Mouse (Mus musculus): ENCODE data around the gene Nat8f6. TPM values are rescaled to one million over a fixed set of nuclear protein-coding genes. Genes with fewer than 3 reads are reported as not detected.
"Not testable (repeated sequence)": the region's sequence is repeated elsewhere in the genome, so short reads cannot be mapped to it uniquely, and the experiment has no call there.

The Nat8f6 gene
- total RNA-seq, 2 experiments from 2014 or later, result 0.28 to 0.45 TPM

GRCm38 (mm10) chr6:85836827-85837226 is 16.1 kb upstream of the Nat8f6 start:
- DNase-seq (ENCODE audit: low spot score in 2 of 2), result peak; percentile 30 to 64

DNA sequence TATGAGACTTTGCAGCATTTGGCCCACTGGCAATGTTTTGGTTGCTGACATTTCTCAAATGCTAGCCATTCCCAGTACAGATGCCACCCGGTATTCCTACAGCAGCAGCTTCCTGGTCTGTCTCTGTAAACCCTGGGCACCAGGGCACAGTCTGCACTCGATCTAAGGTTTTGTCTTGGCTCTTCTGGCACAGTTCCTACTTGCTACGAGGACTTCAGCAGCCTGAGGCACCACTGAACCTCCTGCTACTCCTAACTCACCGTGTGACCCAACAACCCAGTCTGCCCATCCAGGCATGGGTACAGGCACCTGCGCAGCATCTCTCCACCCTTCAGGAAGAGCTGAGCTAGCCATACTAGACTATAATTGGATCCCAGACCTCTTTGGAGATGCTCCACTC is 15.3 kb upstream of the Nat8f6 start:
- not testable (repeated sequence) for DNase-seq (ENCODE audit: low spot score in 2 of 2)

DNA sequence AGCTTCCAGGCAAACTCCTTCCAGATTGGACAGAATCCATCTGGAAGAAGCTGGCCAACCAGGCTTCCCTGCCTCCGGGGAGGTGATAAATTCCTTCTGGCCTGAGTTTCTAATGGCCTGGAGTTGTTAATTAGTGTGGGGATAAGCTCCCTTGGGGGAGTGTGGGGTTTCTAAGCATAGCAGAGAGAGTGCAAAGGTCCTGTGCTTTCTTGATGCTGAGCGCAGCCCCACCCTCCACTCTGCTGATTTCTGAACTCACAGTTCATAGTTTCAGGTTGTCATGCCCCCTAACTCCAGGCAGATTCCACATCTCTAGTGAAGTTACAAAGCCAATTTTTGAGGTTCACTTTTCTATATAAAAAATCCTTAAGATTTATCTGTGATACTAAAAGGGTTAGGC is 14.3 kb upstream of the Nat8f6 start:
- DNase-seq (ENCODE audit: low spot score in 2 of 2), result not testable (repeated sequence)

DNA sequence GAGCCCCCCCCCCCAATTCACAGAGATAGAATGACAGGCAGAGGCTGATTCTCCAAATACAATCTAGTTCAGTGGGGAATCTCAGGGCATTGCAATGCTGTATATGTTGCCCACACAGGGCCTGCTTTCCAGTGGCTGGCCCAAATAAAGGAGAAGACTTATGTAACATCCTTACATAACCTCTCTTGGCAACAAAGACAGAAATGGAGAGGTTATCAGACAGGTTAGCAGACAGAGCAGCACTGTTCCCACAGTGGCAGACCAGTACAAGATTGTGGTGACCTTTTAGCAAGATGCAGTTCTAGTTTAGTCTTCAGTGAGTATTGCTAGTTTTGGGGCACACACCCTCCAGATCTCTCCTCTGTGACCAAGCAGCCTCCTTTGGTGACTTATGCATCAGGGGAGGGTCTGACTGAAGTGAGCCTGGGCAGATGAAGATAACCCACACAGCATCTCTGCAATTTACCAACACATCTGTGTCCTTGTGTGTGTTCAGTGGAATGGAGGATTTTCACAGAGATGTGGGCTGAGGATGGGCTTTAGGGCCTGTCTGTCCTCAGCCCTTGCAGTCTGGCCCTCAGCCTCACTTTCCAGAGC is 13.8 kb upstream of the Nat8f6 start:
- not testable (repeated sequence) for DNase-seq (ENCODE audit: low spot score in 2 of 2)

DNA sequence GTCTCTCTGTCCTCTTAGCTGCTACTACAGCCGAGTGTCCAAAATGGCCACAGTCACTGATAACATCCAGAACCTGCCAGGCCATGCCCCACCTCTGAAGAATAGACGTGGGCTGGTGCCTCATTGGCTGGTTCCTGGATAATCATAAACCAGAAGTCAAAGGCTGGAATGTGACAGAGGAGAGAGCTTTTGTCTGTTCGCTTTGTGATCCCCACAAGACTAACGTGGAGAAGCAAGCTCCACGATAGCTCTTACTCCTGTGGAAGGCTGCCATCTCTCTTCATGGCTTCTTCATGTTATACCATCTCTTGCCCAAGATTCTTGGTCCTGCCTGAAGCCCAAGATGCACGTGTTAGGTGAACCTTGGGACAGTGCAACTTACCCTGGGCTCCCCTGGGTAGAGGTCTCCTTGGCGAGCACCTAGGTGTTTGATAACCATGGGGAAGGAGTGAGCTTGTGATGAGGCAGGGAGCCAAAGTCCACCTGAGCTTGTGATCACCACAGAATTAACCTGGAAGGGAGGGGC is 11.1 kb upstream of the Nat8f6 start, which contains the start of gene Nat8:
Gene Nat8, minus strand, starts transcription at position 287 of the 526 bp plus-strand sequence.
- no peak for DNase-seq (ENCODE audit: low spot score in 2 of 2)

- no peak for DNase-seq (ENCODE audit: low spot score in 2 of 2)
These were observed 8.7 kb upstream of the Nat8f6 start for GRCm38 (mm10) chr6:85829462-85829861.

DNA sequence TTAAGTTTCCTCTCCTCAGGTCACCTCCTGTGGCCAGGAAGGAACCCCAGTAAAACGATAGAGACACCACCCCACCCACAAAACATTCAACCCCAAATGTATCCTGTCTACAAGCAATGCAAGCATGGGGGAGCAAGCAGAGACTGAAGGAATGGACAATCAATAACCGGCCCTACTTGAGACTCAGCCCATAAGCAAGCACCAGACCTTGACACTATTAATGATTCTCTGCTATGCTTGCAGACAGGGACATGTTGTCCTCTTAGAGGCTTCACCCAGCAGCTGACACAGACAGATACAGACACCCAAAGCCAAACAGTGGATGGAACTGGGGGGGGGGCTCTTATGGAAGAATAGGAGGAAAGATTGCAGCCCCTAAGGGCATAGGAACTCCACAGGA is 5.1 kb upstream of the Nat8f6 start:
- no peak for DNase-seq (ENCODE audit: low spot score in 2 of 2)

GRCm38 (mm10) chr6:85823382-85824090 is 2.8 kb upstream of the Nat8f6 start:
- DNase-seq (ENCODE audit: low spot score in 2 of 2), result no peak

DNA sequence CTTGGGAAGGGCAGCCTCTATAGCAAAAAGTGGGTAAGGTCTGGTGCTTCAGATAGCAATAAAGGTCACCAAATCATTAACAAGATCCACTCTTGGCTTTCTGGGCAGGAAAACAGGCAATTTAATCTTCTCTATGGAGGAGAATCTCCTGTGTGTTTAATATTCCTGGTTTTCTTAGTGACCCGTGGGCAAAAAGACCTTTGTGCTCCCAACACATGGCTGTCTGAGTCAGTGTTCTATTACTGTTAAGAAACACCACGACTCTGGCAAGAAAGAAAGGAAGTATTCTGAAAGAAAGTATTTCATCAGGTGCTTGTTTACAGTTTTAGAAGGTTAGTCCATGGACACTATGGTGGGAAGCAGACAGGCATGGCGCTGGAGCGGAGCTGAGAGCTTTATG is 1.5 kb upstream of the Nat8f6 start:
- no peak for DNase-seq (ENCODE audit: low spot score in 2 of 2)

GRCm38 (mm10) chr6:85818338-85818737 is 2.4 kb downstream of the Nat8f6 start:
- no peak for DNase-seq (ENCODE audit: low spot score in 2 of 2)

- DNase-seq (ENCODE audit: low spot score in 2 of 2), result no peak
These were observed 7.4 kb downstream of the Nat8f6 start for GRCm38 (mm10) chr6:85813339-85813738.

GRCm38 (mm10) chr6:85810942-85811537 is 9.7 kb downstream of the Nat8f6 start:
- DNase-seq (ENCODE audit: low spot score in 2 of 2), result not testable (repeated sequence)

GRCm38 (mm10) chr6:85810514-85810913 is 10.2 kb downstream of the Nat8f6 start:
- not testable (repeated sequence) for DNase-seq (ENCODE audit: low spot score in 2 of 2)

- not testable (repeated sequence) for DNase-seq (ENCODE audit: low spot score in 2 of 2)
These were observed 11.0 kb downstream of the Nat8f6 start for GRCm38 (mm10) chr6:85809784-85810183.

DNA sequence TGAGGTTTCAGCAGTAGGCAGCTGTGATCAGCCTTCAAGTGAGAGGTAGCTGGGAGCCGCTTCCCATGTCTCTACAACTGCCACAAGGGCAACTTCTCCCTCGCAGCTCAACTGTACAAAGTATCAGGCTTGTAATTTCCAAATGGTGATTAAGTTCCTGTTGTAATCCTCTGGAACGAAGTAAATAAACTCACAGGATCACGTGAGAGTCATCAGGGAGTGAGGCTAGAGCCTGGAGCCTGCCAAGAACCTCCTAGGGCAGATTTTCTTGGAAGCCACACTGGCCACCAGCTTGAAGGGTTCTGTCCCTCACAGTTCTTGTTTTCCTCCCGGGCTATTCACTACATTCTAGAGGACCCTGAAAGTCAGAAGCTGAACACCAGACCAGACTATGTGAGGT is 17.6 kb downstream of the Nat8f6 start:
- not testable (repeated sequence) for DNase-seq (ENCODE audit: low spot score in 2 of 2)

DNA sequence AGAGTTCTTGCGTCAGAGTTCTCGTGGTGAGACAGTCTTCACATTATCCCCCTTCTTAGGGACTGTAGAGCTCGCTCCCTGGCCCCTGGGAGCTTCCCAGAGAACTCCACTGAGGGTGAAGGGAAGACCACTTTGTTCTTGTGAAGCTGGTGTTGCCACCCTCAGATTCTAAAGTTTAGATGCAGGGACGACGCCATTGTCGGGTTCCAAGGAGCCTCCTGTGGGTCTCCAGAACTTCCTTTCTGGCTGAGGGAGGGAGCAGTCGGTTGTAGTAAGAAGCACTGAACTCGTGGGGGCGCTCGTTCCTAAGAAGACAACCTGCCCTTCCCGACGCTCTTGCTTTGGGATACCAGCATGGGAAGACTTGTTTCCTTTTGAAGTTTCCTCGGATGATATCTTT is 55.2 kb downstream of the Nat8f6 start, which contains the start of gene Nat8f3:
Gene Nat8f3, minus strand, starts transcription at position 223 of the 400 bp plus-strand sequence.
- peak in 1 of 2 experiments; percentile 2 for DNase-seq (ENCODE audit: low spot score in 2 of 2)

- DNase-seq (ENCODE audit: low spot score in 2 of 2), result not testable (repeated sequence)
These were observed 57.4 kb downstream of the Nat8f6 start for GRCm38 (mm10) chr6:85763127-85764070.

- not testable (repeated sequence) for DNase-seq (ENCODE audit: low spot score in 2 of 2)
These were observed 58.1 kb downstream of the Nat8f6 start for GRCm38 (mm10) chr6:85762678-85763077.
